Mouse (Mus musculus) heart, adult 2 months (tissue): Measurements from ENCODE around the gene Fap. TPM values are rescaled to one million over a fixed set of nuclear protein-coding genes. Genes with fewer than 3 reads are reported as not detected.
A peak's percentile ranks its signal among the peaks of the same experiment; 100 is the strongest.

Experiments
- DNase-seq, 2 experiments: peaks; one replicate each; pipeline ENCODE4 v3.0.0; 2021
- H3K27ac ChIP-seq: fragments of 200-600 bp; 2 replicates; pipeline ENCODE4 v1.8.1; 2022
- H3K27me3 ChIP-seq: fragments of 200-500 bp; 2 replicates; pipeline ENCODE4 v1.6.1; 2012; ENCODE audit warnings: mild to moderate bottlenecking, low read length, inconsistent platforms, mixed read lengths; ENCODE audit not compliant: control insufficient read depth, insufficient read depth
- H3K36me3 ChIP-seq: fragments of 200-500 bp; 2 replicates; pipeline ENCODE4 v1.6.1; 2012; ENCODE audit warnings: low read length, inconsistent platforms; ENCODE audit not compliant: control insufficient read depth, insufficient read depth
- H3K4me1 ChIP-seq: fragments of 200-500 bp; 2 replicates; pipeline ENCODE4 v1.6.1; 2011; ENCODE audit warnings: low read length; ENCODE audit not compliant: control insufficient read depth, insufficient read depth
- H3K4me3 ChIP-seq: fragments of 200-600 bp; 2 replicates; pipeline ENCODE4 v1.8.1; 2022
- H3K79me2 ChIP-seq: fragments of 200-500 bp; replicated peaks from 2 replicates; pipeline ENCODE4 v1.6.1; 2012; ENCODE audit warnings: mild to moderate bottlenecking, inconsistent platforms, low read length, moderate library complexity, mixed read lengths; ENCODE audit not compliant: control insufficient read depth, insufficient read depth
- H3K9ac ChIP-seq: fragments of 200-500 bp; 2 replicates; pipeline ENCODE4 v1.6.1; 2012; ENCODE audit warnings: low read depth, mild to moderate bottlenecking, control low read depth, inconsistent platforms, low read length, mixed read lengths
- CTCF ChIP-seq: fragments of 200-600 bp; IDR thresholded peaks from 2 replicates; pipeline ENCODE4 v1.8.1; 2022; ENCODE audit warnings: antibody characterized with exemption, mild to moderate bottlenecking, moderate library complexity
- EP300 ChIP-seq: fragments of 200-500 bp; IDR thresholded peaks from 2 replicates; pipeline ENCODE4 v1.6.1; 2011; ENCODE audit warnings: low read depth, low read length, control low read depth; ENCODE audit not compliant: insufficient read depth
- POLR2A ChIP-seq: fragments of 200-500 bp; IDR thresholded peaks from 2 replicates; pipeline ENCODE4 v1.6.1; 2011; ENCODE audit warnings: mild to moderate bottlenecking, low read depth, low read length, control low read depth; ENCODE audit not compliant: insufficient read depth
- WGBS: fragments of 180-500 bp; shearing (Covaris S2); methylation state at CpG from one replicate; pipeline ENCODE4 v1.1.7; 2018; 5-methylcytosine and 5-hydroxymethylcytosine counted together
- intact Hi-C: fragments of 180-260 bp; cut with DNase I; formaldehyde crosslinking; loops from one replicate; pipeline ENCODE4 v1.15.1; 2025
- polyA plus RNA-seq: library from polyadenylated mRNA; depleted of rRNA; stranded (reverse); fragments of >200 nt; gene quantifications from 2 replicates; pipeline ENCODE4 v1.2.3, GENCODE M21; 2012
- total RNA-seq, 2 experiments: library from RNA; stranded (reverse); gene quantifications; 2 replicates each; pipeline ENCODE4 v1.2.3; 2021

The Fap gene
- total and polyA plus RNA-seq, 3 experiments, result 1.4 to 5.0 (median 3.8) TPM

DNA sequence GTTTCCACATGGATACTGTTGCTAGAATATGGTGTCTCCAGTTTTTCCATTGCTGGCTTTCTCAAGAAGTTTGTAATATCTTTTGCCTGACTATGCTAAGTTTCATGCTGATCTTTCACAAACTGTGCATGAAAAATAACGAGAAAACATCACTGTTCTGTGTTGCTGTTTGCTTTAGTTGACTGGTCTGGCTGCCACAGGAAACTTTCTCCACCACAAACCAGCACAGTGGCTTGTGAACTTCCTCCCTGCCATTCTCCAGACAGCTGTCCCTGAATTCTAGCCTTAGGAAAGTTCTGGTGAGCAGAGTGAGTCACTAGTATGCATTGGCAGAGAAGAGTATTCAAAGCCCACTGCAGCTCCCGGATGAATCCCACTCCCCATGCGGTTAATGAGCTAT lies 1.1 kb upstream of the Fap start:
- Histone ChIP-seq H3K27me3 (no peaks in the 10 kb centered on the region), H3K9ac (no peak overlapping the region), H3K4me3 (no peak overlapping the region), H3K4me1 (no peaks in the 10 kb centered on the region), H3K27ac (no peak overlapping the region), H3K36me3 (no peaks in the 10 kb centered on the region), H3K79me2 (no peaks in the 10 kb centered on the region)
- intact Hi-C loops, result no loop called here
- TF ChIP-seq CTCF, result no peak
- no peak for TF ChIP-seq EP300
- no peak for TF ChIP-seq POLR2A
- 55% methylated on average over 3 of the region's 3 CpGs for WGBS
- peak in 1 of 2 experiments; percentile 11 for DNase-seq

DNA sequence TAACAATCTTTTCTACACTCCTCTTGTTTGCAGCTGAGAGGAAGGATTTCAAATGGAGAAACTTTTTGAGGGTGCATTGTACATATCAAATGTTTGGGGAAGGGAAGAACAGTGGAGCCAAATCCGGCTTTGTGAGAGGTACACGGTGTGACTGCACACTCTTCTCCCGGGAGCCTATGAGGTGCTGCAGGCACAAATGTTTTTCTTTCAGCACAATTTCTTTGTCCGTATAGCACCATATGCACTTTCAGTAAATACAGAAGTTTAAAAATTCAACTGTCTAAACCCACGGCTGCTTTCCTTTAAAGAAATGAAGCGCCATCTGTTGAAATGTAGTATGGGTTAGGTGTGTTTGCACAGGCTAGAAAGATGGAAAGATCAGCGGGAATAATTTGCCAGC lies 375 bp upstream of the Fap start:
- Histone ChIP-seq H3K4me3 (no peak overlapping the region), H3K36me3 (no peaks in the 10 kb centered on the region), H3K79me2 (no peaks in the 10 kb centered on the region), H3K27ac (peak overlapping the region; percentile 57), H3K9ac (no peak overlapping the region), H3K4me1 (no peaks in the 10 kb centered on the region), H3K27me3 (no peaks in the 10 kb centered on the region)
- intact Hi-C loops, result no loop called here
- DNase-seq, result no peak
- 70% methylated on average over 7 of the region's 7 CpGs for WGBS
- TF ChIP-seq POLR2A (no peak), EP300 (no peak), CTCF (no peak)

DNA sequence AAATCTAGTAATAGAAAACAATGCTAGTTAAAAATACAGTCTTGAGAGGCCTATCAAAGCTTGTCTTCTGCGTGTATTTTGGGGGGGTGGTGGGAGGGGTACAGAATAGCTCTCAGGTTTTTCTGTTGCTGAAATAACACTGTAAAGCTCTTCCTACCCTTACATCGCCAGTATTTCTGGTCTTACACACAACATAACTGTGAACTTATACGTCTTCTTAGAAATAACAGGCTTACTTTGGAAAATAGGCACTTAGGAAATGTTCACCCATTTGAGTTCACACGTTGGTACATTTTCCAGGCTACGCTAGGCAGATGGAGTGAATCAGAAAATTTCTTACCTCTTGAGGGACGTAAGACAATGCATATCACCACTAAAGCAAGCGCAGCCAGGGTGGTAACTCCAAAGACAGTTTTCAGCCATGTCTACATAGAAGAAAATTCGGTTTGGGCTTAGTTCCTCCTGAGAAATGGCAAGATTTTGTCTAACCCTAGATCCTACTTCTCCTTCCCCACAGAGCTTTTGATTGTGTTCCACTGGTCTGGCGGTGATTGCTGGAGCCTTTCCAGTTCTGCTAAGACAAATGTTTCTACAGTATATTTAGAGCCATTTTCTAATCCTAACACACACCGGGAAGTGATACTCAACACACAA lies 649 bp downstream of the Fap start:
- intact Hi-C loops, result no loop called here
- Histone ChIP-seq H3K36me3 (no peaks in the 10 kb centered on the region), H3K4me3 (peak overlapping the region; percentile 7; the same call in 1 of the 2 replicates), H3K79me2 (no peaks in the 10 kb centered on the region), H3K27me3 (no peaks in the 10 kb centered on the region), H3K27ac (peak overlapping the region; percentile 57), H3K9ac (peak overlapping the region; percentile 62), H3K4me1 (no peaks in the 10 kb centered on the region)
- no peak for TF ChIP-seq EP300
- DNase-seq, result no peak
- 63% methylated on average over 10 of the region's 10 CpGs for WGBS

DNA sequence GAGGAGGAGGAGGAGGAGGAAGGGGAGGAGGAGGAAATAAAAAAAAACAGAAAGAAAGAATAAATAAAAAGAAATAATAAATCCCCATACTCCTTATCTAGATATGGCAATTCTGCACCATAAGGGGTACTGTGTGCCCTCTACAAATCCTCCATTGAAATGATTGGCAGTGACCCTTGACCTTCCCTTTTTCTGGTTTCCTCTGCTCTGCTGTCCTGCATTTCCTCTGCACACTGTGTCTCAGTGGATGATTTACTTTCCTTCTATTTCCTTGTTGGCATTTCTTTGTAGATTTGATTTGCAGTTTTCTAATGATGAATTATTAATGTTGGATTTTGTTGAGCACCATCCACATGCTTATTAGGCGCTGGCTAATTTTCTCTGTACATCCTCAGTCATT lies 9.2 kb downstream of the Fap start:
- intact Hi-C loops, result no loop called here

DNA sequence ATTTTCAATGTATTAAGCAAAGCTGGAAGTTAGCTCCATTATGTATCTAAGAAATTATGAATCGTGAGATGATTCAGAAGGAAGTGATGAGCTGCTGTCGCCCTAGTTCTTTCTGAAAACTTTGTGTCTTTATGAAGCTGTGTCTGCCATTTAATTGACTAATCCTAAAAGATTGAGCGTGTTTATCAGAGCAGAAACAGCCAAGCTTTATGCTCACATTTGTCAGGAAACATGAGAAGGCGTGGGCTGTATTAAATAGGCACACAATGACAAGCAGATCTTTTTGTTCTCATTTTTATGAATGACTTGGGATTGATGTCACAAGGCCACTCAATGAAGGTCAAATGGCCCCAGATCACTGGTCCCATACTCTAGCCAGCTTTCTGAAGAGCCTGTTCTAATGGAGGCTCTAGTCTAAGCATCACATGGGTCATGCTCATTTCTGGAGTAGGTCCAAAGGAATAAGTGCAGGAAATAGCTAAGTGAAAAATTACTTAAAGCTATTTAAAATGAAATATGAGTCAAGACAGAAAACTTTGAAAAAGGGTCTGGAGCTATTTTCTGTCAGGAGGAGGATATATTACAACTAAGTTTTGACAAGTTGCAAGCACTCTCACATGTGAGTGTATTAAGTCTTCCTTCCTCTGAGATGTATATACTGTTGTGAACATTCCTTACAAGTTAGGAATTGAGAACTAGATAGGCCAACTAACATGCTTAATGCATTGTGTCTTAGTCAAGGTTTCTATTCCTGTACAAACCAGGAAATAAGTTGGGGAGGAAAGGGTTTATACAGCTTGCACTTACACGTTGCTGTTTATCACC lies 11.0 kb downstream of the Fap start:
- Histone ChIP-seq H3K4me3 (no peak overlapping the region), H3K36me3 (no peaks in the 10 kb centered on the region), H3K9ac (no peak overlapping the region), H3K27ac (no peak overlapping the region), H3K4me1 (no peaks in the 10 kb centered on the region), H3K27me3 (no peaks in the 10 kb centered on the region), H3K79me2 (no peaks in the 10 kb centered on the region)
- TF ChIP-seq CTCF, result no peak
- TF ChIP-seq POLR2A, result no peak
- WGBS, result 65% methylated on average over 5 of the region's 5 CpGs
- DNase-seq, result no peak
- intact Hi-C loops, result no loop called here

More for the DNA sequence above, 9.2 kb downstream of the Fap start:
- WGBS, result 91% methylated on average over 1 of the region's 1 CpGs
- DNase-seq, result no peak
- Histone ChIP-seq H3K79me2 (no peaks in the 10 kb centered on the region), H3K4me3 (no peak overlapping the region), H3K27me3 (no peaks in the 10 kb centered on the region), H3K36me3 (no peaks in the 10 kb centered on the region), H3K9ac (no peak overlapping the region), H3K27ac (no peak overlapping the region), H3K4me1 (no peaks in the 10 kb centered on the region)
- TF ChIP-seq POLR2A (no peak), EP300 (no peak), CTCF (no peak)

DNA sequence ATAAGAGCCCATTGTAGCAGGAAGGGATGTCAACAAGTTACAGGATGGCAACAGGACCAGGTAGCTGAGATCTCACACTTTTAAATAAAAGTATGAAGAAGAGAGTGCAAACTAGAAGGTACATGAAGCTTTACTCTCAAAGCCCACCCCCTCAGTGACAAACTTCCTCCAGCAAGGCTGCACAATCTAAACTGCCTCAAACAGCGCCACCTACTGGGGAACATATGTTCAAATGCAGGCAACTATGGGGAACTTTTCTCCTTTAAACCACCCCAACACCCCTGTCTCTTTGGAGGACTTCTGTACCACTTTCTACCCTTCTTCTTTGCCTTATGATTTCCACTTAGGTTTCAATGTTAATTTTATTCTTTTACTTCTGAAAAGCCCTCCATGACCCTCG lies 16.5 kb downstream of the Fap start:
- no peak overlapping the region for H3K27ac ChIP-seq
- H3K9ac ChIP-seq, result no peak overlapping the region
- intact Hi-C loops, result no loop called here
- no peaks in the 10 kb centered on the region for H3K36me3 ChIP-seq
- H3K4me1 ChIP-seq, result no peaks in the 10 kb centered on the region; the same call in none of the 2 replicates
- 64% methylated on average over 2 of the region's 2 CpGs for WGBS
- DNase-seq, result no peak
- no peak overlapping the region for H3K4me3 ChIP-seq
- no peaks in the 10 kb centered on the region for H3K27me3 ChIP-seq
- no peak for TF ChIP-seq EP300
- TF ChIP-seq CTCF, result peak; percentile 39
- no peak for TF ChIP-seq POLR2A
- H3K79me2 ChIP-seq, result no peaks in the 10 kb centered on the region
